Mouse (Mus musculus) lung, postnatal 0 days (tissue): ENCODE measurements around the gene Oprm1. TPM values are rescaled to one million over a fixed set of nuclear protein-coding genes. Genes with fewer than 3 reads are reported as not detected.

Source experiments
- ATAC-seq: fragments of 200-750 bp; cut with Nextera tagmentation; 2 replicates; pipeline ENCODE4 v1.8.0; 2017; ENCODE audit warnings: moderate library complexity
- DNase-seq: peaks from one replicate; pipeline ENCODE4 v3.0.0-alpha.2; 2016; ENCODE audit warnings: low spot score
- H3K27ac ChIP-seq: fragments of 300-500 bp; sonication (generic); 2 replicates; pipeline ENCODE4 v1.5.1; 2014; ENCODE audit warnings: antibody characterized with exemption, mild to moderate bottlenecking, low read length, mixed read lengths
- H3K27me3 ChIP-seq: fragments of 300-500 bp; sonication (generic); replicated peaks from 2 replicates; pipeline ENCODE4 v1.6.1; 2014; ENCODE audit warnings: low read length, mixed read lengths; ENCODE audit not compliant: insufficient read depth
- H3K36me3 ChIP-seq: fragments of 300-500 bp; sonication (generic); 2 replicates; pipeline ENCODE4 v1.6.1; 2014; ENCODE audit warnings: low read length, mixed read lengths; ENCODE audit not compliant: insufficient read depth
- H3K4me1 ChIP-seq: fragments of 300-500 bp; sonication (generic); 2 replicates; pipeline ENCODE4 v1.6.1; 2014; ENCODE audit warnings: antibody characterized with exemption, low read depth, low read length, mixed read lengths; ENCODE audit not compliant: insufficient read depth
- H3K4me2 ChIP-seq: fragments of 300-500 bp; sonication (generic); replicated peaks from 2 replicates; pipeline ENCODE4 v1.6.1; 2014; ENCODE audit warnings: low read depth, mild to moderate bottlenecking, low read length, moderate library complexity, mixed read lengths
- H3K4me3 ChIP-seq: fragments of 300-500 bp; sonication (generic); 2 replicates; pipeline ENCODE4 v1.5.1; 2014; ENCODE audit warnings: low read depth, low read length
- H3K9ac ChIP-seq: fragments of 300-500 bp; sonication (generic); replicated peaks from 2 replicates; pipeline ENCODE4 v1.6.1; 2014; ENCODE audit warnings: low read depth, mild to moderate bottlenecking
- H3K9me3 ChIP-seq: fragments of 300-500 bp; sonication (generic); 2 replicates; pipeline ENCODE4 v1.6.1; 2016; ENCODE audit warnings: low read length, mixed read lengths
- CTCF ChIP-seq: IDR thresholded peaks from 2 replicates; pipeline ENCODE4 v1.5.1; 2016; ENCODE audit warnings: antibody characterized with exemption, mild to moderate bottlenecking
- EP300 ChIP-seq: IDR thresholded peaks from 2 replicates; pipeline ENCODE4 v1.6.1; 2016; ENCODE audit warnings: antibody characterized with exemption, mild to moderate bottlenecking, control low read depth
- WGBS: fragments of 180-500 bp; shearing (Covaris S2); extraction: QIAGEN DNeasy Blood & Tissue Kit; methylation state at CpG from one replicate; pipeline ENCODE4 v1.1.7; 2014; 5-methylcytosine and 5-hydroxymethylcytosine counted together
- polyA plus RNA-seq: library from polyadenylated mRNA; unstranded; fragments of >200 nt; fragmentation: Nextera tagmentation; extraction: Ambion mirVana; gene quantifications from 2 replicates; pipeline ENCODE4 v1.2.1, GENCODE M21; 2015

The Oprm1 gene
- not detected in 2 replicates for polyA plus RNA-seq

DNA sequence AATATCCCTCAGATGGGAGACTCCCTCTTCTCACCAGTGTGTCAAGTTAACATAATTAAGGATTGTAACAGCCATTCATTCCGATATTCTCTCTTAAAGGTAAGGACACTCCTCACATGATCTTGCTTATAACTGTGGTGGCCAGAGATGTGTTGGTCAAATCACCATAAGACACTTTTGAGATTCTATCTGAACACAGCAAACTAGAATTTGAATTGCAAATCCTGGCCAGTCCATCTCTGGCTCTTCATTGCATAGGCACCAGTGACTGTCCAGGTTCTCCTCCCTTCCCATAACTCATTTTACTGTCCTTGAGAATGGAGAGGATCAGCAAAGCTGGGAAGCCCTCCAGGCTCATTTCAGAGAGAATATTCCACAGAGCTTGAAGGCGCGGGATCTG lies at the start of gene Oprm1:
Gene Oprm1, plus strand, starts transcription at position 301 of the 400 bp plus-strand sequence.
- TF ChIP-seq CTCF, result no peak
- no peak for TF ChIP-seq EP300
- Histone ChIP-seq H3K4me1 (no peaks in the 10 kb centered on the region), H3K36me3 (no peaks in the 10 kb centered on the region), H3K9ac (no peak within 1 kb of the TSS), H3K4me2 (no peak within 1 kb of the TSS), H3K4me3 (no peak within 1 kb of the TSS), H3K27ac (no peak within 1 kb of the TSS), H3K27me3 (no peaks in the 10 kb centered on the region), H3K9me3 (no peaks in the 10 kb centered on the region)
- WGBS, result 95% methylated on average over 3 of the region's 3 CpGs
- DNase-seq, result no peak
- ATAC-seq, result no peak

GRCm38 (mm10) chr10:6717181-6717948 lies 40.9 kb upstream of the Oprm1 start:
- Histone ChIP-seq H3K36me3 (no peaks in the 10 kb centered on the region), H3K9ac (no peak overlapping the region), H3K4me2 (no peak overlapping the region), H3K9me3 (no peaks in the 10 kb centered on the region), H3K27ac (no peak overlapping the region), H3K4me1 (no peaks in the 10 kb centered on the region), H3K4me3 (no peak overlapping the region), H3K27me3 (no peaks in the 10 kb centered on the region)
- 55% methylated on average over 4 of the region's 4 CpGs for WGBS
- ATAC-seq, result no peak
- DNase-seq, result no peak
- TF ChIP-seq EP300, result no peak
- TF ChIP-seq CTCF, result no peak

DNA sequence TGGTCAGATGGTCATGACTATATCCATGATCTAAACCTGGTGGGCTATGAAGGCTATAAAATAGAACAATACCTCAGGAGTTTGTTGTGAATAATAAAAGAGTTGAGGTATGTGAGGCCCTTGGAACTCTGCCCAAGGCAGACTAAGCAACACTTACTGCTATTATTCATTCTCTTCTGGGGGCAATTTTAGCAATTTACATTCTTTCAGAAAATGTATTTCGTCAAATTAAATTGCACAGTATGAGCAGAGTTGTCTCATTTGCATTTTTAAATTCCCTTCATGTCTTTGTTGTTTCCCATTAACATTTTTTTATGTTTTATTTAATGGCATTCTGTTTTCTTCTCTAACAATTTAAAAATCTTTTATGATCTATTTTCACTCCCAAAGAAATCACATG lies 34.5 kb upstream of the Oprm1 start:
- Histone ChIP-seq H3K4me3 (no peak overlapping the region), H3K4me2 (no peak overlapping the region), H3K4me1 (no peaks in the 10 kb centered on the region), H3K9me3 (no peaks in the 10 kb centered on the region), H3K36me3 (no peaks in the 10 kb centered on the region), H3K27me3 (no peaks in the 10 kb centered on the region), H3K27ac (no peak overlapping the region), H3K9ac (no peak overlapping the region)
- ATAC-seq (no peak), DNase-seq (no peak)
- TF ChIP-seq EP300, result no peak
- TF ChIP-seq CTCF, result no peak
- 45% methylated on average over 1 of the region's 1 CpGs for WGBS

- TF ChIP-seq EP300 (no peak), CTCF (no peak)
- DNase-seq (no peak), ATAC-seq (no peak)
- Histone ChIP-seq H3K4me3 (no peak overlapping the region), H3K9me3 (no peaks in the 10 kb centered on the region), H3K27me3 (no peaks in the 10 kb centered on the region), H3K27ac (no peak overlapping the region), H3K4me2 (no peak overlapping the region), H3K9ac (no peak overlapping the region), H3K36me3 (no peaks in the 10 kb centered on the region), H3K4me1 (no peaks in the 10 kb centered on the region)
- WGBS, result 88% methylated on average over 3 of the region's 3 CpGs
These were observed 29.8 kb upstream of the Oprm1 start for GRCm38 (mm10) chr10:6728469-6728868.

- no peaks in the 10 kb centered on the region for H3K4me1 ChIP-seq
- DNase-seq (peak; percentile 10), ATAC-seq (no peak)
- no peak overlapping the region for H3K4me3 ChIP-seq
- no peak for TF ChIP-seq CTCF
- TF ChIP-seq EP300, result no peak
- no peaks in the 10 kb centered on the region for H3K27me3 ChIP-seq
- no peak overlapping the region for H3K27ac ChIP-seq
- H3K9ac ChIP-seq, result no peak overlapping the region
- no peak overlapping the region for H3K4me2 ChIP-seq
- H3K9me3 ChIP-seq, result no peaks in the 10 kb centered on the region
- 75% methylated on average over 5 of the region's 5 CpGs for WGBS
- no peaks in the 10 kb centered on the region for H3K36me3 ChIP-seq
These were observed 4.9 kb upstream of the Oprm1 start for GRCm38 (mm10) chr10:6753375-6753774.

DNA sequence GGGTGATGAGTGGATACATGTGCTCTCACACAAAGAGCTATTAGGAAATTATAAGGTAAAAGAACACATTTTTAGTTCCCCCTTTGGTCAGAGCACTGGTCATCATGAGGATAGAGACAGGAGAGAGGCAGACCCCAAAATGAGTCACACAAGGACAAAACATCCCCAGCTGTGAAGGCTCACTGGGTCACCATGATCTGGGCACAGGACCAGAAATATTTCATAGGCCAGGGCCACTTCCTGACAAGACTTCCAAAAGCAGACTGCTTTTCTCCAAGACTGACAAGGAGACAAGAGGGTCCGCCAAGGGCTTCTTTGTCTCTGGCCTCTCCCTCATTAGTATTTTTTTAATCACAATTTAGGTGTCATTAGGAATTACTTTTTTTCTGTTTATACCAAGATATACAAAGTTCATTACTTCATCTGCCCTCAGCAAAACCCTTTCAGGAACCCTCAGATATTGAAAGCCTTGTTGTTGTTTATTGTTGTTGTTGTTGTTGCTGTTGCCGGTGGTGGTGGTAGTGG lies 3.0 kb downstream of the Oprm1 start, which contains the start of gene Gm10945:
Gene Gm10945, minus strand, starts transcription at position 475 of the 525 bp plus-strand sequence.
- WGBS, result 86% methylated on average over 2 of the region's 2 CpGs
- Histone ChIP-seq H3K9me3 (no peaks in the 10 kb centered on the region), H3K4me2 (no peak within 1 kb of the TSS), H3K9ac (no peak within 1 kb of the TSS), H3K4me1 (no peaks in the 10 kb centered on the region), H3K27ac (no peak within 1 kb of the TSS), H3K4me3 (no peak within 1 kb of the TSS), H3K27me3 (no peaks in the 10 kb centered on the region), H3K36me3 (no peaks in the 10 kb centered on the region)
- ATAC-seq (peak; percentile 64), DNase-seq (peak; percentile 59)
- TF ChIP-seq CTCF (no peak), EP300 (no peak)
